Mouse (Mus musculus) liver, adult 2 months (tissue): Measurements from ENCODE around the gene Ten1.

ENCODE experiments used
- CTCF ChIP-seq: fragments of 200-500 bp; IDR thresholded peaks from 2 replicates; pipeline ENCODE4 v1.5.1; 2011; ENCODE audit warnings: low read depth, low read length, control low read depth
- POLR2A ChIP-seq: fragments of 200-500 bp; IDR thresholded peaks from 2 replicates; pipeline ENCODE4 v1.6.1; 2011; ENCODE audit warnings: low read length, control low read depth; ENCODE audit not compliant: insufficient read depth; ENCODE audit errors: extremely low read depth

- no peak for TF ChIP-seq POLR2A
- TF ChIP-seq CTCF = no peak
These were observed 17.3 kb downstream of the Ten1 start for GRCm38 (mm10) chr11:116215991-116216390.
